ENCODE assay signal across 13 mouse cellular contexts in genomic region chr1:136706509-136706908, GRCm38 (mm10).
DNase-seq lines count a peak whose midpoint lies in the region; ATAC-seq and TF ChIP-seq lines count a peak whose summit lies in the region.
"Had no signal": no experiment of that assay in that cellular context is flagged by ENCODE, and none has a peak within 500 bp of the region (broad histone marks: within the 10 kb centered on the region; RNA-seq: fewer than 3 reads in every experiment).

No protein-coding gene starts in this region.

- H3K36me3 ChIP-seq in testis, adult 2 months (ENCODE audit: control insufficient read depth, insufficient read depth, low read length): no peaks in the 10 kb centered on the region
- H3K36me3 ChIP-seq in forebrain, postnatal 0 days (ENCODE audit: insufficient read depth): no peaks in the 10 kb centered on the region
- H3K36me3 ChIP-seq in midbrain, embryonic 13.5 days: no peaks in the 10 kb centered on the region
- H3K36me3 ChIP-seq: stomach, embryonic 15.5 days had no signal

- 39% methylated on average over 8 of the region's 8 CpGs for WGBS in forebrain, postnatal 0 days
- WGBS in midbrain, embryonic 13.5 days: 46% methylated on average over 8 of the region's 8 CpGs

- H3K4me3 ChIP-seq in testis, adult 2 months (ENCODE audit: control insufficient read depth, low read depth, low read length): peak overlapping the region; percentile 74; the same call in 1 of the 2 replicates
- no peak overlapping the region for H3K4me3 ChIP-seq in forebrain, postnatal 0 days (ENCODE audit: low read depth, low read length)
- no peak overlapping the region for H3K4me3 ChIP-seq in midbrain, embryonic 13.5 days (replicated peaks)
- H3K4me3 ChIP-seq: stomach, embryonic 15.5 days had no signal

- no peak for DNase-seq in testis, postnatal 14 days (ENCODE audit: low spot score)
- peak; percentile 80 for DNase-seq in forebrain, postnatal 0 days
- no peak for DNase-seq in cerebellum, adult 11-12 months
- no peak for DNase-seq in kidney, adult 11 months
- DNase-seq: adrenal gland, postnatal 14 days; cerebellum, adult 9-11 months; gastrocnemius, postnatal 14 days; kidney, adult 8-10 months had no signal

- H3K27me3 ChIP-seq in testis, adult 2 months (ENCODE audit: control insufficient read depth, insufficient read depth, low read length): no peaks in the 10 kb centered on the region
- H3K27me3 ChIP-seq in forebrain, postnatal 0 days (ENCODE audit: insufficient read depth, low read length): no peaks in the 10 kb centered on the region
- H3K27me3 ChIP-seq in midbrain, embryonic 13.5 days: no peaks in the 10 kb centered on the region
- H3K27me3 ChIP-seq: stomach, embryonic 15.5 days had no signal

- H3K27ac ChIP-seq in testis, adult 2 months (ENCODE audit: control insufficient read depth, insufficient read depth, low read depth, low read length): no peak overlapping the region
- H3K27ac ChIP-seq in forebrain, postnatal 0 days (ENCODE audit: low read depth, low read length): peak overlapping the region; percentile 73
- no peak overlapping the region for H3K27ac ChIP-seq in midbrain, embryonic 13.5 days
- H3K27ac ChIP-seq: liver, embryonic 14.5 days; stomach, embryonic 15.5 days had no signal

- no peak for TF ChIP-seq POLR2A in testis, adult 2 months (IDR thresholded peaks at IDR 0.05; ENCODE audit: control insufficient read depth, low read depth, low read length)

- H3K9ac ChIP-seq in forebrain, postnatal 0 days: no peak overlapping the region
- no peak overlapping the region for H3K9ac ChIP-seq in midbrain, embryonic 13.5 days (replicated peaks)
- H3K9ac ChIP-seq: liver, embryonic 14.5 days; stomach, embryonic 15.5 days had no signal

- ATAC-seq in forebrain, postnatal 0 days: peak; percentile 95
- ATAC-seq in midbrain, embryonic 13.5 days: peak; percentile 73; the same call in 1 of the 2 replicates
- no peak for ATAC-seq in inflammation-experienced regulatory T-cells, adult 6 months

- no peak for TF ChIP-seq CTCF in testis, adult 2 months (IDR thresholded peaks at IDR 0.05; ENCODE audit: control insufficient read depth, insufficient read depth, insufficient replicate concordance, low read depth, low read length)
- peak; percentile 41 for TF ChIP-seq CTCF in forebrain, postnatal 0 days (IDR thresholded peaks at IDR 0.05; ENCODE audit: low read depth)

- no peaks in the 10 kb centered on the region for H3K9me3 ChIP-seq in forebrain, postnatal 0 days (ENCODE audit: low read length)
- H3K9me3 ChIP-seq in midbrain, embryonic 13.5 days: no peaks in the 10 kb centered on the region
- H3K9me3 ChIP-seq: stomach, embryonic 15.5 days had no signal

- H3K4me2 ChIP-seq in forebrain, postnatal 0 days (ENCODE audit: low read depth): no peak overlapping the region
- H3K4me2 ChIP-seq in midbrain, embryonic 13.5 days (replicated peaks): no peak overlapping the region
- H3K4me2 ChIP-seq: stomach, embryonic 15.5 days had no signal

- H3K4me1 ChIP-seq in testis, adult 2 months (ENCODE audit: control insufficient read depth, insufficient read depth, low read length): peaks cover 16% of the 10 kb centered on the region
- H3K4me1 ChIP-seq in forebrain, postnatal 0 days (ENCODE audit: insufficient read depth): peaks cover 13% of the 10 kb centered on the region
- peaks cover 4% of the 10 kb centered on the region for H3K4me1 ChIP-seq in midbrain, embryonic 13.5 days (replicated peaks)
